Mouse (Mus musculus) heart, adult 9 months (tissue): ENCODE data around the gene H2afy2.

Experiments
- DNase-seq, 2 experiments: peaks; one replicate each; pipeline ENCODE4 v3.0.0; 2022; ENCODE audit warnings: low spot score in 2 of 2

H2afy2 gene

DNA sequence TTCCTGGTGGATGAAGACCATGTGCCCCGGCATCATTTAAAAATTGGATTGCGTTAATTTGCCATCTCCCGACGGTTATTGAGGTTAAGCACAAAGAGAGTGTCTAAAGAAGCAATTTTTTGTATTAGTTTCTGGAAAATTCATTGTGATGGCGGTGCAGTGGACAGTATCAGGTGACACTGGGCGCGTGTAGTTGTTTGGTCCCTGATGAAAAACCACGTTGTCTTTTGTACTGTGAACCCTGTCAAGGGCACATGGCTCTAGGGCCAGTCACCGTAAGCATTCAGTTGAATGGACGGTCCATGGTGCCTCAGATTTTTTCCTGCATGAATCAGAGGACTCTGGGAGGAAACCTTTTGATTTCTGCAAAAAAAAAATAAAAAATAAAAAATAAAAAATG is 467 bp upstream of the H2afy2 start:
- no peak for DNase-seq

DNA sequence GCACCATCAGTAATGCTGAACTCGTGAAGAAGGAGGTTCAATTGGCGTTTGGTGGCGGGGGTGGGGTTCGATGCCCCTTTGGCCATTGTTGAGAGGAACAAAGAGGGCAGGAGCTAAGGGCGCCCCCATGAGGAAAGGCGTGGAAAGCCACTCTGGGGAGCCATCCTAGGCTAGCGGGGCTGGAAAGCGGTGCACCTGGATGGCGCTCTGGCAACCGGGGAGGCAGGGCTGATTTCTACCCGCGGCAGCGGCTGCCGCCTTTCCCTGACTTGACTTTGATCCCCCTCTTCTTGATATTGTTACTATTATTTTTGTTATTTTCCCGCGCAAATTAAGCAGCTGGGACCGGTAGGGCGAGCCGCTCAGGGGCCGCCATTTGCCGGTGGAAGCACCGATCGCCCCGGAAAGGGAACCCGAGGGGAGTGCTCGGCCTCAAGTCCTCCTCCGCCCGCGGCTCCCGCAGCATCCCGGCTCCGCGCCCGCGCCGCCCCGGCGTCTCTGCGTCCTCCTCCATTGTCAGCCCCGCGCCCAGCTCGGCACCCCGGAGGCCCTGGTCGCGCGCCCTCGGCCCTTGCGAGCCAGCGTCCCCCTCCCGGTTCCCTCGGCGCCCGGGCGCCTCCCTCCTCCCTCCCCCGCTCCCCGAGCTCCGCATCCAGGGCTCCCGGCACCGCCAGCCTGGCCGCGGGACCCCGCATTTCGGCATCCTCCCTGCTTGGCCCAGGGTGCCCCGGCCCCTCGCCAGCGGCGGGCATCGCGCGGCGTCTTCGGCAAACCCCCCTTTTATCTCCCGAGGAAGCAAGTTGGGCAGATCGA is 942 bp downstream of the H2afy2 start:
- peak; percentile 31 to 42 for DNase-seq

DNA sequence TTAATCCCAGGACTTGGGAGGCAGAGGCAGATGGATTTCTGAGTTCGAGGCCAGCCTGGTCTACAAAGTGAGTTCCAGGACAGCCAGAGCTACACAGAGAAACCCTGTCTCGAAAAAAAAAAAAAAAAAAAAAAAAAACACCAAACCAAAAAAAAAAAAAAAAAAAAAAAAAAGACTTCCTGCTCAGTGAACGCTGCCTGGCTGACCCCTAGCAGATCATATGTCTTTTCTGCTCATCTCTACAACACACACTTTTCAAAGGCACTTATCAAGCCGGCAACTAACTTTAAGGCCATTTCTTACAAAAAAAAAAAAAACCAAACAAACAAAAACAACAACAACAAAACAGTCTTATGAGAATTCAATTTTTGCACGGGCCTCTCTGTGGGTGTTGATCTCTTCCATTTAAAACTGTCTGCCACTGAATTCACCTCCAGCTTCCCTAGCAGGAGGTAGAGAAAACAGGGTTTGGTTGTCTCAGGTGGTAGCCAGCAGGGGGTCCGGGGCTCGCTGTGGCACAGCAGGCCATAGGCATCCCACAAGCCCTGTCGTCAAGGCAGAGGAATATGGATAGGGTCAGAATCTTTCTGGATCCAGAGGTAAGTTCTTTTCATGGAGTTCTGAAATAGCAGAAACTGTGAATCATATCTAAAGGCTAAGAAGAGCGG is 2.4 kb downstream of the H2afy2 start:
- DNase-seq: no peak

DNA sequence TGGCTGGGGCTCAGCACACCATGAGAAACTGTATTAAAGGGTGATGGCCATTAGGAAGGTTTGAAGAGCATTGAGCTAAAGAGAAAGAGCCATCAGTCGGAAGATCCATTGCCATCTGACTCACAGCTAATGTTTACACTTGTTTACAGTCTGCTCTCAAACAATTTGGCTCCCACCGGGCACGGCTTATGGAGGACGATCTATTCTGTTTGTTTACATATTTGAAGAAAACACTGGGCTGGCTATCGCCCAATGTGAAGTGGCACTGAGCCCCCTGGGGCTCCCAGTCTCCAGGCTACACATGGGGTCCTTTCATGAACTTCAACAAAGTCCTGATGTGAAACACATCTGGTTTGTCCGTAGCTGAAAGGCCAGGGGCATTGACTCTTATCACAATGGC is 17.1 kb downstream of the H2afy2 start:
- no peak for DNase-seq

GRCm38 (mm10) chr10:61765558-61765957 is 18.4 kb downstream of the H2afy2 start:
- DNase-seq: no peak

- DNase-seq: peak; percentile 9 to 11
Measured at GRCm38 (mm10) chr10:61764689-61765088, 19.3 kb downstream of the H2afy2 start.

DNA sequence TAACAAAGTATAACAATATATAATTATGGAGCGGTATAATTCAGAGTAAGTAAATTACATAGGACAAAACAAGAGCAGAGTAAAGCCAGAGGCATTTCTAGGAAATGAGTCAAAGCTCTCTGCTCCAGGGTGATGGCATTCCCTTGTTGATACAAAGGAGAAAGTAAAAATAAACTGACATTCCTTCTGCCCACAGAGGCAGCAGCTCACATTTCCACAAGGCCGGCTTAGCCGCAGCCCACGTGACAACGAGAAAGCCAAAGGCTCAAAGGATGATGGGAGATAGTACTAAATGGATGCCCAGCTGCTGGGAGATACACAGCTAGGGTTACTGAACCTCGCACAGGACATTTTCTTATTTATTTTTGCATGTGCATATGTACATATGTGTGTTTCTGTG is 24.1 kb downstream of the H2afy2 start:
- DNase-seq: peak; percentile 36 to 51

DNA sequence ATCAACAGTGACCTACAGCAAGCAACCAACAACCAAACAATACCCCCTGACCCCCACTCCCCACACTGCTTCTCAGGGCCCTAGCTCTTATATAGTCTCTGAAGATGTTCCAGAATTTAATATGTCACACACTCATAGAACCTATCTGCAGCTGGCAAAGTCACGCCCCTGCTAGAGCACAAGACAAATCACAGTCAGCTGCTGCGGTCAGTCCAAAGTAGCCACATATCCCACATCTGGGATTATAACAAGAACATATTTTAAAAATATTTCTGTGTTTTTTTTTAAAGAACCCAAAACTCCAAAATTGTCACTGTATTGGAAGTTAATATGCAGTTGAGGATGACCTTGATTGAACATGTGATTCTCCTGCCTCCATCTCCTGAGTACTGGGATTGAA is 25.0 kb downstream of the H2afy2 start:
- no peak for DNase-seq

GRCm38 (mm10) chr10:61757022-61757421 is 26.9 kb downstream of the H2afy2 start:
- DNase-seq: peak; percentile 26 to 69

DNA sequence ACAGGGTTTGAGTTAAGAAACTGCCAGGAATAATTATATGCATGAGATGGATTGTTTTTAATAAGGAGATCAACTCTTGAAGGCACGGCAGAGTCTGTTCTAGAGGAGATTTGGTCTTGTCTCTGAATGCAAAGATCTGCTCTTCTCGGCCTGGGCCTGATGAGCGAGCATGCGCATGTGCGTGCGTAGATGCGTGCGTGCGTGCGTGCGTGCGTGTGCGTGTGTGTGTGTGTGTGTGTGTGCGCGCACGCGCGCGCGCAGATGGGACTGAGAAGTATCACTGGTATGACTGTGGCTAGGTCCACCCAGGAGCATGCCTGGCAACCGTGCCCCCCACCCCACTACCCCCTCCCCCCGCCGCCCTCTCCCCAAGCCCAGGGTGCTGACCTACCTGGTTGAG is 30.9 kb downstream of the H2afy2 start:
- no peak for DNase-seq

DNA sequence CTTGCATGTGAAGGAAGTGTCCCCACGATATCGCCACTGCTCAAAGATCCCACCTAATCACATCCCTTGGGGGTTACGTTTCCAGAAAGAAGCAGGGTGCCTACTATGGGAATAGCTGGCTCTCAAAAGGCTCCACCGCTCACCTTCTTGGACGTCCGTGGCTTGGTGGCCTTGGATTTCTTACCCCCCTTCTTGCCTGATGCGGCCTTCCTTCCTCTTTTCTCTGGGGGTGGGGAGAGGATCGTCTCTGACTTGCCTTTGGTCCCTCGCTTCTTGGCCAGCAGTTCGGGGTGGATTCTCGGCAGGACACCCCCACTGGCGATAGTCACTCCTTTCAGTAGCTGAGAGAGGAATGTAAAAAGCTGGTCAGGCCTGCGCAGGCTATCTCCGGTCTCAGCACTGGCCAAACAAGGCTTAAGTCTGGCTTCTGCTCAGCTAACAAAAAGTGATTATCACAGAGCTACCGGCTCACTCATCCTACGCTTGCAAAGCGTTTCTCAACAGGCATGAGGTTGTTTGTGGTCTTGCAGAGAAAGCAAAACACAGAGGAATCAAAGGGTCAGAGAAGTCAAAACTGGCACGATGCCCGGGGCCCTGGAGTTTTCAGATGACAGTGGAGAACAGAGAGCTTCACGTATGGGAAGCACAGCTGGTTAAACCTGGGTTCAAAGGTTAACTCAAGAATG is 32.3 kb downstream of the H2afy2 start:
- no peak for DNase-seq

- DNase-seq: no peak
Measured at GRCm38 (mm10) chr10:61750014-61750413, 33.9 kb downstream of the H2afy2 start.

GRCm38 (mm10) chr10:61747302-61747701 is 36.6 kb downstream of the H2afy2 start:
- DNase-seq: no peak

GRCm38 (mm10) chr10:61745133-61745532 is 38.8 kb downstream of the H2afy2 start:
- no peak for DNase-seq

DNA sequence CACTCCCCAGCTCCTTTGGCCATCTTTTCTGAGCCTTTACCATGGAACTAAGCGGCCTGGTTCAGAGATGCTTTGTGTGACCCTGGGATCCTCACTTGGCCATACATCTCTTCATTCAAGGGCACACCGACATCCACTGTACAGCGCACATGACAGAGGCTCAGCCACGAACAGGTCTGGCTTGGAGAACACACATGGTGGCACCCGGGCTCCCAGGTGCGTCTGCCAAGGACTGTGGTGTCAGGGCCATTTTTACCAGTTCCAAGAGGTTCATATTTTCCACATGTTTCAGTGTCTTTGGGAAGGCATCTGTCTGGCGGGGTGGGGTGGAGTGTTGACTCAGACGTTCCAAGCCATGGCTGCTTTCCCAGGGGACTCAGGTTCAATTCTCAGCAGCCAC is 41.6 kb downstream of the H2afy2 start:
- no peak for DNase-seq

- no peak for DNase-seq
Measured at GRCm38 (mm10) chr10:61741873-61742272, 42.1 kb downstream of the H2afy2 start.

GRCm38 (mm10) chr10:61741306-61741705 is 42.6 kb downstream of the H2afy2 start:
- DNase-seq: no peak

DNA sequence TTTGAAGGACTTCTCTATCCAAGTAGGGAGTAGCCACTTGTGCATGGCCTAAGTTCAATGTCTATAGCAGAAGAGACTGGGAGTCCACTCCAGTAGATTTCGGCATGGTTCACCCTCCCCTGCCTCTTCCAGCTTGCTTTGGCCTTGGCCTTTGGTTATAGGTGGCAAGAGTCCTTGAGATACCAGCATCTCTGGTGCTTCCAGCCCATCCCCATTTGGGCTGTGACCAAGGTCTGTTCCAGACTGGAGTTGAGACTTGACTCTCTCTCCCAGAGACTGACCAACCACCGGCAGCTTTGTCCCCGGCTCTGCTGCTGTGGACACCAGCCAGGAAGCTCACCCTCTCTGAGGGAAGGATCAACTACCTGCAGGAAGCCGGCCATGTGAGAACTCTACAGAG is 45.8 kb downstream of the H2afy2 start:
- no peak for DNase-seq

- no peak for DNase-seq
Measured at GRCm38 (mm10) chr10:61737537-61737936, 46.4 kb downstream of the H2afy2 start.

- DNase-seq: no peak
Measured at GRCm38 (mm10) chr10:61736671-61737078, 47.3 kb downstream of the H2afy2 start.

DNA sequence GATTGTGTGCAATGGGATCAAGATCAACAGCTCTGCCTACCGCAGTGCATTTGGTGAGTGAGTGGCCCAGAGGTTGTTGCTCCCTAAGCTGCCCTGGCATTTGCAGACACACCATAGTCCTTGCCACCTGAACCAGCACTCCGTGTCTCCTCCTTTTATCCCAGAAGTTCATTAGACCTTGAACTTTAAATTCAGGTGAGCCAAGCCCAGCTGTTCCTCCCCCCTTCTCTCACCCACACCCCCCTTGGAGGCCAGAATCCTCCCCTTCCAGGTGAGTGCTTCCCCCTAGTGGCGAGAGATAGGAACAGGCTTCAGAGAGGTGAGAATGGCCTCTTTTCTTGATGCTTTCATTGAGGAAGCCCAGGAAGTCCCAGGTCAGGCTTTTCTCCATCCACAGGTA is 49.6 kb downstream of the H2afy2 start:
- DNase-seq: no peak

DNA sequence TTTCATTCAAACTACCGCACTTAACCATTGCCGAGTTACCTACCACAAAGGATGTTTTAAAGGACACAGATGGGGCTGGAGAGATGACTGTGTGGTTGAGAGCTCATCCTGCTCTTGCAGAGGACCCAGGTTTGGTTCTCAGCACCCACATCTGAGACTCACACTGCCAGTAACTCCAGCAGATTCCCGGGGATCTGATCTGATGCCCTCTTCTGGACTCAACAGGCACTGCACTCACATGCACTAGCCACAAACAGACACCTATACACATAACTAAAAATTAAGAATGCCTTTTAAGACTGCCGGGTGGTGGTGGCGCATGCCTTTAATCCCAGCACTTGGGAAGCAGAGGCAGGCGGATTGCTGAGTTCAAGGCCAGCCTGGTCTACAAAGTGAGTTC is 53.8 kb downstream of the H2afy2 start:
- DNase-seq: no peak

GRCm38 (mm10) chr10:61729181-61729580 is 54.8 kb downstream of the H2afy2 start:
- no peak for DNase-seq
